Mouse (Mus musculus) limb, embryonic 10.5 days (tissue): ENCODE measurements around the gene Gm973. TPM values are rescaled to one million over a fixed set of nuclear protein-coding genes. Genes with fewer than 3 reads are reported as not detected.

Experiments
- DNase-seq: peaks from one replicate; pipeline ENCODE4 v3.0.0-alpha.2; 2017; ENCODE audit warnings: low spot score
- H3K27ac ChIP-seq: fragments of 300-500 bp; sonication (generic); 2 replicates; pipeline ENCODE4 v1.5.1; 2016; ENCODE audit warnings: mild to moderate bottlenecking
- H3K27me3 ChIP-seq: fragments of 300-500 bp; sonication (generic); 2 replicates; pipeline ENCODE4 v1.6.1; 2016; ENCODE audit warnings: low read depth, mild to moderate bottlenecking; ENCODE audit not compliant: poor library complexity, severe bottlenecking
- H3K36me3 ChIP-seq: fragments of 300-500 bp; sonication (generic); 2 replicates; pipeline ENCODE4 v1.6.1; 2016; ENCODE audit warnings: mild to moderate bottlenecking, moderate library complexity
- H3K4me1 ChIP-seq: fragments of 300-500 bp; sonication (generic); 2 replicates; pipeline ENCODE4 v1.6.1; 2016
- H3K4me3 ChIP-seq: fragments of 300-500 bp; sonication (generic); 2 replicates; pipeline ENCODE4 v1.5.1; 2016; ENCODE audit warnings: mild to moderate bottlenecking, moderate library complexity
- H3K9me3 ChIP-seq: fragments of 300-500 bp; sonication (generic); replicated peaks from 2 replicates; pipeline ENCODE4 v1.6.1; 2016; ENCODE audit warnings: mild to moderate bottlenecking
- WGBS: fragments of 180-500 bp; shearing (Covaris S2); methylation state at CpG from one replicate; pipeline ENCODE4 v1.1.7; 2016; 5-methylcytosine and 5-hydroxymethylcytosine counted together
- polyA plus RNA-seq: library from polyadenylated mRNA; unstranded; fragments of >200 nt; fragmentation: Nextera tagmentation; extraction: Ambion mirVana; gene quantifications from 2 replicates; pipeline ENCODE4 v1.2.1, GENCODE M21; 2016

The Gm973 gene
- polyA plus RNA-seq, 1 experiment from 2014 or later: 0.18 TPM

- H3K4me1 ChIP-seq: peaks cover 74% of the 10 kb centered on the region
- DNase-seq: peak; percentile 86
- WGBS: 1% methylated on average over 46 of the region's 46 CpGs
These were observed 32.4 kb upstream of the Gm973 start for GRCm38 (mm10) chr1:59483521-59484245.

GRCm38 (mm10) chr1:59484314-59484713 lies 31.8 kb upstream of the Gm973 start:
- Histone ChIP-seq H3K9me3 (no peaks in the 10 kb centered on the region), H3K4me3 (peak overlapping the region; percentile 88), H3K27ac (peak overlapping the region; percentile 96), H3K36me3 (peaks cover 44% of the 10 kb centered on the region), H3K4me1 (peaks cover 81% of the 10 kb centered on the region), H3K27me3 (no peaks in the 10 kb centered on the region)
- DNase-seq: no peak
- WGBS: 7% methylated on average over 21 of the region's 21 CpGs

More at GRCm38 (mm10) chr1:59483521-59484245, 32.4 kb upstream of the Gm973 start:
- Histone ChIP-seq H3K9me3 (no peaks in the 10 kb centered on the region), H3K36me3 (peaks cover 38% of the 10 kb centered on the region), H3K4me3 (peak overlapping the region; percentile 88), H3K27ac (peak overlapping the region; percentile 96), H3K27me3 (no peaks in the 10 kb centered on the region)

- peak overlapping the region; percentile 96 for H3K27ac ChIP-seq
- 5% methylated on average over 16 of the region's 16 CpGs for WGBS
- peaks cover 75% of the 10 kb centered on the region for H3K4me1 ChIP-seq
These were observed 31.0 kb upstream of the Gm973 start for GRCm38 (mm10) chr1:59484791-59485785.

GRCm38 (mm10) chr1:59485803-59486202 lies 30.3 kb upstream of the Gm973 start:
- Histone ChIP-seq H3K27ac (peak overlapping the region; percentile 96), H3K4me3 (peak overlapping the region; percentile 88), H3K36me3 (peaks cover 56% of the 10 kb centered on the region), H3K9me3 (no peaks in the 10 kb centered on the region), H3K27me3 (no peaks in the 10 kb centered on the region), H3K4me1 (peaks cover 68% of the 10 kb centered on the region)
- WGBS: 51% methylated on average over 4 of the region's 4 CpGs
- no peak for DNase-seq

More at GRCm38 (mm10) chr1:59484791-59485785, 31.0 kb upstream of the Gm973 start:
- DNase-seq: peak; percentile 65
- H3K27me3 ChIP-seq: no peaks in the 10 kb centered on the region
- H3K9me3 ChIP-seq: no peaks in the 10 kb centered on the region
- H3K4me3 ChIP-seq: peak overlapping the region; percentile 88
- peaks cover 49% of the 10 kb centered on the region for H3K36me3 ChIP-seq

GRCm38 (mm10) chr1:59487651-59488051 lies 28.4 kb upstream of the Gm973 start:
- peak overlapping the region; percentile 30; the same call in 1 of the 2 replicates for H3K27ac ChIP-seq
- H3K36me3 ChIP-seq: peaks cover 59% of the 10 kb centered on the region
- WGBS: 6% methylated on average over 10 of the region's 10 CpGs
- peaks cover 78% of the 10 kb centered on the region for H3K4me1 ChIP-seq
- H3K27me3 ChIP-seq: no peaks in the 10 kb centered on the region
- H3K4me3 ChIP-seq: peak overlapping the region; percentile 88
- no peaks in the 10 kb centered on the region for H3K9me3 ChIP-seq
- no peak for DNase-seq

- H3K27me3 ChIP-seq: no peaks in the 10 kb centered on the region
- no peak for DNase-seq
- WGBS: 68% methylated on average over 4 of the region's 4 CpGs
- no peaks in the 10 kb centered on the region for H3K9me3 ChIP-seq
- H3K27ac ChIP-seq: no peak overlapping the region
- H3K36me3 ChIP-seq: peaks cover 59% of the 10 kb centered on the region
- no peak overlapping the region for H3K4me3 ChIP-seq
- H3K4me1 ChIP-seq: peaks cover 80% of the 10 kb centered on the region
These were observed 27.6 kb upstream of the Gm973 start for GRCm38 (mm10) chr1:59488481-59488880.

GRCm38 (mm10) chr1:59488991-59489390 lies 27.1 kb upstream of the Gm973 start:
- Histone ChIP-seq H3K9me3 (no peaks in the 10 kb centered on the region), H3K36me3 (peaks cover 57% of the 10 kb centered on the region), H3K27me3 (no peaks in the 10 kb centered on the region), H3K4me1 (peaks cover 80% of the 10 kb centered on the region), H3K4me3 (no peak overlapping the region), H3K27ac (no peak overlapping the region)
- WGBS: 69% methylated on average over 4 of the region's 4 CpGs
- DNase-seq: no peak

GRCm38 (mm10) chr1:59491517-59491916 lies 24.5 kb upstream of the Gm973 start:
- WGBS: 81% methylated on average over 9 of the region's 9 CpGs
- Histone ChIP-seq H3K4me3 (no peak overlapping the region), H3K27ac (no peak overlapping the region), H3K4me1 (peaks cover 60% of the 10 kb centered on the region), H3K9me3 (no peaks in the 10 kb centered on the region), H3K36me3 (peaks cover 36% of the 10 kb centered on the region), H3K27me3 (no peaks in the 10 kb centered on the region)
- DNase-seq: no peak

GRCm38 (mm10) chr1:59492432-59492831 lies 23.6 kb upstream of the Gm973 start:
- H3K4me1 ChIP-seq: peaks cover 51% of the 10 kb centered on the region
- H3K27me3 ChIP-seq: no peaks in the 10 kb centered on the region
- no peak overlapping the region for H3K4me3 ChIP-seq
- H3K9me3 ChIP-seq: no peaks in the 10 kb centered on the region
- WGBS: 61% methylated on average over 4 of the region's 4 CpGs
- H3K36me3 ChIP-seq: peaks cover 32% of the 10 kb centered on the region
- H3K27ac ChIP-seq: no peak overlapping the region
- DNase-seq: no peak

- 97% methylated on average over 5 of the region's 5 CpGs for WGBS
- no peaks in the 10 kb centered on the region for H3K9me3 ChIP-seq
These were observed 20.1 kb upstream of the Gm973 start for GRCm38 (mm10) chr1:59495970-59496369.

GRCm38 (mm10) chr1:59497741-59498613 lies 18.1 kb upstream of the Gm973 start:
- Histone ChIP-seq H3K9me3 (no peaks in the 10 kb centered on the region), H3K4me1 (peaks cover 16% of the 10 kb centered on the region), H3K36me3 (no peaks in the 10 kb centered on the region), H3K27ac (no peak overlapping the region), H3K27me3 (no peaks in the 10 kb centered on the region), H3K4me3 (no peak overlapping the region)
- no peak for DNase-seq
- 86% methylated on average over 6 of the region's 6 CpGs for WGBS

More at GRCm38 (mm10) chr1:59495970-59496369, 20.1 kb upstream of the Gm973 start:
- no peak for DNase-seq
- Histone ChIP-seq H3K27ac (no peak overlapping the region), H3K4me3 (no peak overlapping the region), H3K36me3 (peaks cover 1% of the 10 kb centered on the region; the same call in 1 of the 2 replicates), H3K27me3 (no peaks in the 10 kb centered on the region), H3K4me1 (peaks cover 33% of the 10 kb centered on the region)

GRCm38 (mm10) chr1:59499327-59499726 lies 16.7 kb upstream of the Gm973 start:
- WGBS: 80% methylated on average over 3 of the region's 3 CpGs

More at GRCm38 (mm10) chr1:59499327-59499726, 16.7 kb upstream of the Gm973 start:
- Histone ChIP-seq H3K36me3 (no peaks in the 10 kb centered on the region), H3K27me3 (no peaks in the 10 kb centered on the region), H3K4me1 (peaks cover 11% of the 10 kb centered on the region), H3K4me3 (no peak overlapping the region), H3K9me3 (no peaks in the 10 kb centered on the region), H3K27ac (no peak overlapping the region)
- no peak for DNase-seq
